Mouse (Mus musculus) cerebellum, adult 2 months (tissue): ENCODE measurements around the gene Ehmt1. TPM values are rescaled to one million over a fixed set of nuclear protein-coding genes. Genes with fewer than 3 reads are reported as not detected.

Experiments
- DNase-seq, 2 experiments: peaks; one replicate each; pipeline ENCODE4 v3.0.0; 2021
- H3K27ac ChIP-seq: fragments of 200-500 bp; 2 replicates; pipeline ENCODE4 v1.5.1; 2012; ENCODE audit warnings: low read length, control low read depth, inconsistent platforms; ENCODE audit not compliant: insufficient read depth
- H3K27me3 ChIP-seq: fragments of 200-500 bp; 2 replicates; pipeline ENCODE4 v1.6.1; 2012; ENCODE audit warnings: inconsistent platforms, mild to moderate bottlenecking, low read length, moderate library complexity; ENCODE audit not compliant: control insufficient read depth, insufficient read depth
- H3K4me1 ChIP-seq: fragments of 200-500 bp; 2 replicates; pipeline ENCODE4 v1.6.1; 2011; ENCODE audit warnings: low read length; ENCODE audit not compliant: control insufficient read depth, insufficient read depth
- H3K4me3 ChIP-seq: fragments of 200-500 bp; replicated peaks from 2 replicates; pipeline ENCODE3; 2011; ENCODE audit warnings: mild to moderate bottlenecking, low read depth, low read length, control low read depth; ENCODE audit not compliant: insufficient read depth
- CTCF ChIP-seq: fragments of 200-500 bp; IDR thresholded peaks from 2 replicates; pipeline ENCODE4 v1.5.1; 2011; ENCODE audit warnings: low read depth, mild to moderate bottlenecking, control low read depth, low read length, moderate library complexity, borderline replicate concordance; ENCODE audit not compliant: insufficient read depth
- POLR2A ChIP-seq: fragments of 200-500 bp; IDR thresholded peaks from 2 replicates; pipeline ENCODE4 v1.6.1; 2011; ENCODE audit warnings: low read length, control low read depth, borderline replicate concordance; ENCODE audit not compliant: insufficient read depth
- WGBS: fragments of 180-500 bp; shearing (Covaris S2); methylation state at CpG from one replicate; pipeline ENCODE4 v1.1.7; 2018; 5-methylcytosine and 5-hydroxymethylcytosine counted together
- polyA plus RNA-seq: library from polyadenylated mRNA; depleted of rRNA; stranded (reverse); fragments of >200 nt; gene quantifications from 2 replicates; pipeline ENCODE4 v1.2.3, GENCODE M21; 2012

The Ehmt1 gene
- polyA plus RNA-seq, 1 experiment, result 63.9 TPM

DNA sequence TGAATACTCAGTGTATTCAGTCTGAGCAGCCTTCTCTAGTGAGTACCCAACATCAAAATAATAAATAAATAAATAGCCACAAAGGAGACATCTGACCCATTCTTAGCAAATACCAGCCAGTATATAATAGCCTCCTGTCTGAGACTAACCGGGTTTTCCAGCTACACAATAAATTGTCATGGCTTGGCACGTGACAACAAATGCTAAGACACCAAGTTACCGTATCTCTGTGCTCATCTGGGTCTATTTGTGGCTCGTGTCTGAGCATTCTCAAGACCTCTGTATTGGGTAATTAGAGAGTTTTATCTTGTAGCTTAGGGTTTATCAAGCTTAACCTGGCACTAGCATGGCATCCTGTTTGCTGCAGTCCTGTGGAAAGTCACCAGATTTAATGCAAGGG lies 22.7 kb upstream of the Ehmt1 start:
- no peak overlapping the region for H3K27ac ChIP-seq
- H3K4me3 ChIP-seq, result no peak overlapping the region
- TF ChIP-seq CTCF, result no peak
- no peak for TF ChIP-seq POLR2A
- H3K27me3 ChIP-seq, result no peaks in the 10 kb centered on the region
- H3K4me1 ChIP-seq, result no peaks in the 10 kb centered on the region
- WGBS, result 70% methylated on average over 4 of the region's 4 CpGs
- DNase-seq, result no peak

DNA sequence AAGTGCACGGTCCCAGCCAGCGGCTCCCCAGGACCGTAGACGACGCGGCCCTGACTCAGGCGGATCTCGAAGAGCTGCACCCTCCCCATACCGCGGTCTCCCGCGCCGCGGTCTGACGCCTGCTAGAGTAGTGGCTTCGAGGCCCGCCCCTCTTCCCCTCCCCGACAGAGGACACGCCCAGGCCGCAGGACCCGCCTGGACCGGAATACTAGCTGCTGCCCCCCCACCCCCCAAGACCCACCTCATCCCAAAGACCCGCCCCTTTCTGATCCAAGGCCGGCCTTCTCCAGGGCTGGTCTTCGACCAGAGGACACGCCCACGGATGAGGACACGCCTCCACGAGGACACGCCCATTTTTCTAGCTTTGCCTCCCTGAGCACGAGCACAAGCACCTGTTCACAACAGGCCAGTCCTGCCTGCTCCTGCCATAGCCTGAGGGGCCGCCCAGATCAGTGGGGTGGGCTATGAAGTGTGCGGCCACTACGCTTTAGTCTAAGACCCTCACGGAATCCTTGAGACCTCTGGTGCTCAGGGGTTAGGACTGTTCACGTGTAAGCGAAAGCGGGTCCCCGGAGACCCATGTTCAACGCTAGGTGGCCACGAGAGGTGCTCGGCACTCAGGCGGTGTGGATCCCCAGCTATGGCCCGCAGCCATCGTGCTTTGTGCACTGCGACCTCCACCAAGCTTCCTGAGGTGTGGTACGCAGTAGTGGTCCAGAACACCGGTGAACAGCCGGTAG lies 15.8 kb upstream of the Ehmt1 start, which contains the start of gene Arrdc1:
Arrdc1 (minus strand) TSS at position 196 of the 740 bp plus-strand sequence.
- Histone ChIP-seq H3K4me1 (peaks cover 6% of the 10 kb centered on the region), H3K27me3 (no peaks in the 10 kb centered on the region), H3K4me3 (peak within 1 kb of the TSS; percentile 64), H3K27ac (peak within 1 kb of the TSS; percentile 1; the same call in 1 of the 2 replicates)
- peak; percentile 84 to 88 for DNase-seq
- TF ChIP-seq POLR2A, result 0 out of 2 replicates have a peak, but pooled peaks have one; percentile 29
- peak; percentile 35; the same call in 1 of the 2 replicates for TF ChIP-seq CTCF
- WGBS, result under 1% methylated on average over 49 of the region's 49 CpGs

DNA sequence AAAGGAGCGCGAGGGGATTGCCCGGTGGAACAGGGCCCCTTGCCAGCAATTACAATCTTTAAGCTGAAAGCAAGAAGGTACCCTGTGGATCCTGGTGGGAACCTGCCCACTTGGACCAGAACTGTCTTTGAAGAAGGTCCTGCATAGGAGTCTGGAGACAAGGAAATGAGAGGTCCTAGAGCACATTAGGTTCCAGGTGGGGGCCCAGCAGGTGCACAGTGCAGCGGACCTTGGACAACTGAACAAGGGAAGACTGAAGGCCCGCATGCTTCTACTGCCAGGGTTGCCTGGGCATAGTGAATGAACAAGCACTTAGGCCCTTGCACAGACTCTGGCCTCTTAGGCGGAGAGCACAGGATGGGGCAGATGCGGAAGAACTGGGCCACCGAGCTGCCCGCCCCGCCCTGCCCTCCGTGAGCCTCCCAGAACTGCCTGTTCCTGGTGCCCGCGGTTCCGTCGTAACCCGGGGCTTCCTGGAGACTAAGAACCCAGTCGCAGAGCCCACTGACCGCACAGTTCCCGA lies 15.1 kb upstream of the Ehmt1 start:
- Histone ChIP-seq H3K4me1 (peaks cover 6% of the 10 kb centered on the region), H3K27ac (peak overlapping the region; percentile 1; the same call in 1 of the 2 replicates), H3K27me3 (no peaks in the 10 kb centered on the region), H3K4me3 (peak overlapping the region; percentile 64)
- peak; percentile 58 to 64 for DNase-seq
- TF ChIP-seq CTCF (no peak), POLR2A (no peak)
- WGBS, result 3% methylated on average over 19 of the region's 19 CpGs

DNA sequence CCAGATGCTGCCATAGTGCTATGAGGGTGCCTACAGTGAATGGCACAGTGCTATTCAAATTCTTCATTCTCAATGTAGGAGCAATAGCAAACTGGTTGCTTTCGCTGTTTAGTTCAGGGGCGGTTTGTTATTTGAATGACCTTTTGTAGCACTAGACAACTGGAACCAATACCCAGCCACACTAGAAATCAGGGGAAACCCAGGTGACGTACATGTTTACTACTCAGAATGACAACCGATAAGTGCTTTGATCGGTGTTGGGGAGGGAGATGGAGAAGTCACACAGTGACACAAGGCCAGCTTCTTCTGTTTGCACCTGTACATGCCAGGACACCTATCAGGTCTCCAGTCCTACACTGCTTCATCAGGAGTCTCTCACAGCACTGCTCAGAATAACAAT lies 10.2 kb upstream of the Ehmt1 start:
- Histone ChIP-seq H3K4me1 (peaks cover 9% of the 10 kb centered on the region), H3K4me3 (no peak overlapping the region), H3K27me3 (no peaks in the 10 kb centered on the region), H3K27ac (no peak overlapping the region)
- DNase-seq, result no peak
- WGBS, result 96% methylated on average over 5 of the region's 5 CpGs
- TF ChIP-seq POLR2A, result no peak
- no peak for TF ChIP-seq CTCF

DNA sequence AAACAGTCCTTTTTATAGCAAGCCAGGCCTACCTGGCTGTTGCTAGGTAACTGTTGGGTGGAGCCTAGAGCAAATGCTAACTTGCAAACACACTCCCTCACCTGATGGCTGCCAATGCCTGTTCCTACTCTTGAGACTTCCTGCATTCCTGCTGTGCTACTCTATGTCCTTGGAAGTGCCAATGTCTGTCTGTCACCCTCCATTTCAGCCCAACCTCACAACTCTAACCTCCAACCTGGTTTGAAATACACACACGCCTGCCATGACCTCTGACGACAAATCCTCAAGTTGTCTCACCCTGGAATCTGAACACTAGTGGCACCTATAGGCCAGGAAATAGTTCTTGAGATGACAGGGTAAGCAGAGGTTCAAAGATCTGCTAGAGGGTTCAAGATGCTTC lies 9.7 kb upstream of the Ehmt1 start:
- DNase-seq, result no peak
- Histone ChIP-seq H3K27ac (no peak overlapping the region), H3K27me3 (no peaks in the 10 kb centered on the region), H3K4me3 (no peak overlapping the region), H3K4me1 (peaks cover 9% of the 10 kb centered on the region)
- 72% methylated on average over 2 of the region's 2 CpGs for WGBS
- TF ChIP-seq POLR2A (no peak), CTCF (no peak)

DNA sequence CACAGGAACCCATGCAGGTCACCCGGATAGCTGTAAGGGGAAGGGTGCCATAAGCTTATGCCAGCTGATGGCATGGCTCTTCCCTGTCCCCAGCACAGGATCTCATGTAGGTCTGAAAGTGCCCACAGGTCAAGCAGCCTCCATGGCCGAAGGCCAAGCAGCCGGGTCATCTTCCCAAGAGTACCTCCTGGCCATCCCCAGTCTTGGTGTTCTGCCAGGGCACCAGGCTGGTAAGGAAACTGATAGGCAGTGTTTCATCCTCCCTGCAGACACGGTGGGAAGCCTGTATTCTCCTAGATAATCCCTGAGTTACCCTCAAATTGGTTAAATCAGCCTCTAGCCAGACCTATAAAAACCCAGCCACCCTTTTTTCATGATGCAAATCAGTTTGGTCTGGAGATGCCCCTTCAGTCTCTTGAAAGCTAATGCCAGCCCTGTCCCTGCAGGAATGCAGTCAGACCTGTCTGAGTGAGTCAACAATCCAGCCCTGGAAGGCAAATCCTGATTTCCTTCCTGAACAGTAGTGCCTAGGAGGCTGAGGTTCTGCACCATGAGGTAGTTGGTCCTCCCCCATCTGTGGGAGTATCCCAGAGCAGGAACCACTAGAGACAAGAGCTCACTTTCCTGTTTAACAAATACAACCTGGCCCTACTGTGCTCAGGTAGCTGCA lies 8.5 kb upstream of the Ehmt1 start:
- no peak for TF ChIP-seq CTCF
- no peak for TF ChIP-seq POLR2A
- Histone ChIP-seq H3K27me3 (no peaks in the 10 kb centered on the region), H3K4me3 (no peak overlapping the region), H3K4me1 (peaks cover 3% of the 10 kb centered on the region; the same call in 1 of the 2 replicates), H3K27ac (no peak overlapping the region)
- DNase-seq, result peak; percentile 47 to 56
- WGBS, result 40% methylated on average over 4 of the region's 4 CpGs

DNA sequence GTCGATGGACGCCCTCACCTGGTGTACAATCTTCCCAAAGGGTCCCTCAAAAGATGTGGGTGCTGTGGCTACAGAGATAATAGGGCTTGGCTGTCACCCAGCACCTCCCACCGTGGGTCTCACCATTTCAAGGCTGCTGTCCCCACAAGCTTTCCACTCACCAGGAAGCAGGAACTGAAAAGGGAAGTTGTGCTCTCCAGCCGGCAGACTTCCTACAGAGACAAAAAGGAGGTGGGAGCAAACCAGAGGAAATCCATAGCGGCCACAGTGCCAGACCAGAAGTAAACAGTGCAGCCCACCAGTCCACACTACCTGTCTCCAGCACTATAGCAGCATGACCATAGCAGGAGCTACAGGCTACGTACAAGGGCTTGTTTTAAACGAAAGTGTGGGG lies 7.5 kb upstream of the Ehmt1 start:
- Histone ChIP-seq H3K27me3 (no peaks in the 10 kb centered on the region), H3K27ac (no peak overlapping the region), H3K4me3 (no peak overlapping the region), H3K4me1 (peaks cover 3% of the 10 kb centered on the region; the same call in 1 of the 2 replicates)
- DNase-seq, result no peak
- TF ChIP-seq CTCF (no peak), POLR2A (no peak)
- WGBS, result 78% methylated on average over 7 of the region's 7 CpGs
